Mouse (Mus musculus) cerebellum, adult 9-10 months (tissue): ENCODE data around the gene Atg4b.
"Not testable (repeated sequence)": the region's sequence is repeated elsewhere in the genome, so short reads cannot be mapped to it uniquely, and the experiment has no call there.

ENCODE experiments used
- DNase-seq: peaks from one replicate; pipeline ENCODE4 v3.0.0; 2022

Atg4b gene

GRCm38 (mm10) chr1:93823796-93824495, 72.6 kb downstream of the Atg4b start:
- DNase-seq, result peak; percentile 57

DNA sequence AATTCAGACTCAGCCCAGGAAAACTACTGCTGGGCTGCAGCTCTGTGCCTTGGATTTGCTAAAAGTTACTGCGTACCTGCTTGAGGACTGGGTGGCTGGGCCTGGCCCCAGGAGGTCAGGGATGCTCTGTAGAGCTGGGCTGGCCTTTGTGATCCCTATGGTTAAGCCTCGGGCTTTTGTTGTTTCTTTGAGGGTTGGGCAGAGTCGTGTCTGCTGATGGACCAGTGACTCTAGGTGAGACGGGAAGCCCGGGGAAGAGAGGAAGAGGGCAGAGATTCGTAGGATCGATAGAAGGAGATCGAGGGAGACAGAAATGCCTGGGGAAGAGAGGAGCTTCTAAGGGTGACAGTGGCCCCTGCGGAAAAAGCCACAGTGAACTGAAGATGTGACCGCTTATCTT, 73.3 kb downstream of the Atg4b start, which contains the start of gene D2hgdh:
Gene D2hgdh, plus strand, starts transcription at position 301 of the 400 bp plus-strand sequence.
- no peak for DNase-seq

- peak; percentile 98 for DNase-seq
Observed at GRCm38 (mm10) chr1:93825105-93825674, 73.9 kb downstream of the Atg4b start.

DNA sequence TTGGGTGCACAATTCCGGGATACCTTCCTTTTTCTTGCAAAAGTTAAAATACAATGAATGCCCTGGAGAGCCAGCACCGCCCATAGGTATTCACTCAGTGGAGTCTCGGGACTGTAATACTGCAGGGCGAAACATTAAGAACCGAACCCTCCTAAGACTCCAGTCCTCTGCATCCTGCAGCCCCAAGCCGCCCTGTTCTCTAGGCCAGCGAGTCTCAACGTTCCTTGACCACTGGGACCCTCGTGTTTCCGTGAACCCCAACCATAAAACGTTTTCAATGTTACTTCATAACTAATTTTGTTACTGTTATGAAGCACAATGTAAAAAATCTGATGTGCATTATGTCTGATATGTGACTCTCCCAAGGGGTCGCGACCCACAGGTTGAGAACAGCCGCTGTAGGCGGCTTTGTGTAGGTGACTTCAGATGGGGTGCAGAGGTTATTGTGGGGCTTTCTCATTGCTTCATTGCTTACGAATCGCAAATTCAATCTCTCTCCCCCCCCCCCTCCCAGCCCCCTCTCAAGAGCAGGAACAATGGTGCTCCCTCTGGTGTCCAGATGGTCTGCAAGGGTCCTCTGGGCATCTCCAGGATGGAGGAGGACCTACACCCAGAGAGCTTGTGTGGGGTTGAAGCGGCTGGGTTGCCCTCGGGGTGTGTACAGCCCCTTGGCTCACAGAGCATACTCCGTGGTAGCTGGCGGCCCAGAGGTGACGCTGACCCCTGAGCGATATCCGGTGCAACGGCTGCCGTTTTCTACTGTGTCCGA, 74.7 kb downstream of the Atg4b start:
- DNase-seq, result no peak

DNA sequence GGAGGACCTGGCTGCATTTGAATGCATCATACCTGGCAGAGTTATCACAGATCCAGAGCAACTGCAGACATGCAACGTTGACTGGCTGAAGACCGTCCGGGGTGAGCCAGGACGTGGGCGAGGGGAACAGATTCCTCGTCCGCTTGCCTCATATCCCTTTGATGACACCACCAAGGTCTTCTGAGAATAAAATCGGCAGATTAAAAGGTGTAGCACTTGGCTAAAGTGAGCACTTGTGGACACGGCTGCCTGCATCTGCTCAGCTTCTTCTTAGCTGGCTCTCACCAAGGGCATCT, 75.2 kb downstream of the Atg4b start:
- DNase-seq, result peak; percentile 71

- peak; percentile 12 for DNase-seq
Observed at GRCm38 (mm10) chr1:93832754-93833360, 81.6 kb downstream of the Atg4b start.

DNA sequence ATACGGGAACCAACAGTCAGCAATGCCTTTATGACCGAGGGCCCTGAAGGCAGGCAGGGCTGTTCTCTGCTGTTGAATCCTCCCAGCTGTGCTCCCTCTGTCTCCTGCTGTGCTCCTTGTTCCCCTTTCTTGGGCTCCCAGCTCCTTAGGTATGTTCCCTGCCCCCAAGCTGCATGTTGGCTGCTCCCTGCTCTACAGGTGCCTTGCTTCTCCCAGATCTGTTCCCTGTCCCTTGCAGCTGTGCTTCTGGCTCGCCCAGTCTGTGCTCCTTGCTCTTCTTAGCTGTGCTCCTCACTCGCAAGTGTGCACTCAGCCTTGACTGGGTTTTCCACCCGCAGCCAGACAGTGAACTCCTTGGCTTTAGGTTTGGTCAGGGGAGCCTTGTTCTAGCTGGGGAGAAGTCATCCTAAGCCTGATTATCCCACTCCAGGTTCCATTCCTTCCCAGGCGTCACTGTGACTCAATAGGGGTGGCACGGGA, 83.4 kb downstream of the Atg4b start:
- DNase-seq, result no peak

DNA sequence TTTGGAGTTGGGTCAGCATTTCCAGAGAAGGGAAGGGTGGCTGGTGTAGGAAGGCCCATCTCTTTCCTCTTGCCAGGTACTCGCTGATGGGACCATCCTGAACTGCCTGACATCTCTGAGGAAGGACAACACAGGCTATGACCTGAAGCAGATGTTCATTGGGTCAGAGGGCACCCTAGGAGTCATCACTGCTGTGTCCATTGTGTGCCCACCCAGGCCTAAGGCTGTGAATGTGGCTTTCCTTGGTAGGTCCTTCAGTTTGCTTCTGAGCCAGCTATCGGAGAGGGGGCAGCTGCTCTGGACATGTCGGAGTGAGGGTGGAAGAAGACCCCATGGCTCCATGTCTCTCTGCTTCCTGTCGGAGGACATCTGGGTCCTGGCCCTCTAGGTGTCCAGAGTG, 83.9 kb downstream of the Atg4b start:
- no peak for DNase-seq

DNA sequence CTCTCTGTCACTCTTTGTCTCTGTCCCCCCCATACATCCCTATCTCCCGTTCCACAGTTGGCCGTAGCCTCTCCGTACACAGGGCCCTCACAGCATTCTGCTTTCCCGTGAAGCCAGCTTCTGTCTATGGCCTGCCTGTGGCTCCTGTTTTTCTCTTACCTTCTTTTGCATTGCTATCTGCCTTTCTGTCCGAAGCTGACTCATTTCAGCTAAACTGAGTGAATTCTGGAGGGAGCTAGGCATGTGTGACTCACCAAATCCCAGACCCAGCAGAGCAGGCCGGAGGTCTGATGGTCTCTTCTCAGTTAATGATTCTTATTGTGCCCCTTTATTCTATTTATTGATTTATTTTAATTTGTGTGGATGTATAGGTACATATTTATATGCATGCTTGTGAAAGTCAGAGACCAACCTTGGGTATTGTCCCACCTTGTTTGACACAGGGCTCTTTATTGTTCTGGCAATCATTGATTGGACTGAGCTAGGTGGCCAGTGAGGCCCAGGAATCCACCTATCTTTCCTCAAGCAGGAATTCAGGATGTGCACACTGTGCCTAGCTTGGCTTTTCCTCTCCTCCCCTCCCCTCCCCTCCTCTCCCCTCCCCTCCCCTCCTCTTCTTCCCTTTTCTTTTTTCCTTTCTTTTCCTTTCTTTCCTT, 84.7 kb downstream of the Atg4b start:
- DNase-seq, result no peak

DNA sequence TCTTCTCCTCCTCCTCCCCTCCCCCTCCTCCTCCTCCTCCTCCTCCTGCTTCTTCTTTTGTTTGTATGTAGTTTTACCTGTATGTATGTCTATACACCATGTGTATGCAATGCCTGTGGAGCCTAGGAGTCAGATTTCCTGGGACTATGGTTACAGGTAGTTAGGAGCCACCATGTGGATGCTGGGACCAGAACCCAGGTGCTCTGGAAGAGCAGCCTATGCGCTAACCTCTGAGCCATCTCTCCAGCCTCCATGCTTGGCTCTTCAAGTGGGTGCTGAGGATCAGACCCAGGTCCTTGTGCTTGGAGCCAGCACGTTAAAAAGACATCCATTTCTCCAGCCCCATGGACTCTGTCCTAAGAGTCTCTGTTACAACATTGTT, 85.2 kb downstream of the Atg4b start:
- DNase-seq, result no peak

DNA sequence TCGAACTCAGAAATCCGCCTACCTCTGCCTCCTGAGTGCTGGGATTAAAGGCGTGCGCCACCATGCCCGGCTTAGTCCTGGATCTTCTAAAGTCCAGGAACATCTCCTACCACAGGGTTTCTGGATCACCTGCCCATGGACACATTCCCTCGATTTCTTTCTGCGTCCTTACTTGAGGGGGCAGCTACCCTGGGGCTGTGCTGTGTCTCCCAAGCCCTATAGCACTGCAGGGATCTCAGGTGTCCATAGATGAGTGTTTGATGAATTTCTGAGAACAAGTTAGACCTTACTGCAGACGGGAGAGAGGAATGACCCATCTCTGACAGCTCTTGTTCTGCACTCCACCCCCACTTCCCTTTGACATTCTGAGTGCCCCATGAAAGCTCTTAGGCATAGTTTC, 86.0 kb downstream of the Atg4b start:
- no peak for DNase-seq

- not testable (repeated sequence) for DNase-seq
Observed at GRCm38 (mm10) chr1:93838569-93838968, 87.3 kb downstream of the Atg4b start.
